Mouse (Mus musculus) skeletal muscle tissue, postnatal 0 days (tissue): ENCODE results near the gene Olfr995. TPM values are rescaled to one million over a fixed set of nuclear protein-coding genes. Genes with fewer than 3 reads are reported as not detected.

Source experiments
- polyA plus RNA-seq: library from polyadenylated mRNA; unstranded; fragments of >200 nt; fragmentation: Nextera tagmentation; extraction: Ambion mirVana; gene quantifications from 2 replicates; pipeline ENCODE4 v1.2.1, GENCODE M21; 2015

The Olfr995 gene
- polyA plus RNA-seq, result not detected in 2 replicates

GRCm38 (mm10) chr2:85443539-85443938, at the start of gene Olfr995:
Olfr995 (minus strand) TSS chr2:85443639.

GRCm38 (mm10) chr2:85436351-85436750, 7.1 kb downstream of the Olfr995 start, which contains the start of gene Olfr994:
Olfr994 (minus strand) TSS chr2:85436451.

GRCm38 (mm10) chr2:85414777-85415176, 28.7 kb downstream of the Olfr995 start, which contains the start of gene Olfr993:
Olfr993 (minus strand) TSS chr2:85414877.

DNA sequence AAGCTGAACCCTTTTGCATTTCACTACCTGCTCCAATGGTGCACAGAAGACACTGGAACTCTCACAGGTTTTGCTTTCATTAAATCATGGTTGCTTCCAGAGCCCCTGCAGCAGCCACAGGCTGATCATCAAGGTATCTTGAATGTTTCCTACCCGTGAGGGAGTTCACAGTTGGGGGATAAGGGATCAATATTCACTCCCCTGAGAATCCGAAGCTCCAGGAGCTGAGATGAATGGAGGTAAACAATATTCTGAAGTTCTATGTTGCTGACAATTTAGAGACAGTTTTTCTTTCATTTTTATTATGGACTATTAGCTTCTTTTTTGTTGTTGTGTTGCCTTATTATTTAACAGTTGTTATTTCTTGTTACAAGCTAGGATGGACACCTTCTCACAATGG, 34.1 kb downstream of the Olfr995 start, which contains the start of gene Olfr992:
Olfr992 (minus strand) TSS at position 101 of the 400 bp plus-strand sequence.

Other genes with a start within 250 kb of the Olfr995 start
- 0.43 and 0.58 TPM in 2 replicates for gene Lrrc55, start 246.4 kb downstream of the Olfr995 start, polyA plus RNA-seq
- not detected in 2 replicates for gene Olfr987, start 104.3 kb downstream of the Olfr995 start, polyA plus RNA-seq
- not detected in 2 replicates for gene Olfr988, start 80.4 kb downstream of the Olfr995 start, polyA plus RNA-seq
- gene Olfr992, start 34.2 kb downstream of the Olfr995 start, polyA plus RNA-seq, result not detected in 2 replicates
- gene Olfr993, start 28.8 kb downstream of the Olfr995 start, polyA plus RNA-seq, result not detected in 2 replicates
- gene Olfr994, start 7.2 kb downstream of the Olfr995 start, polyA plus RNA-seq, result not detected in 2 replicates
- gene 4833423E24Rik, start 75.4 kb upstream of the Olfr995 start, polyA plus RNA-seq, result 0.17 and 0.94 TPM in 2 replicates
- gene Olfr996, start 135.6 kb upstream of the Olfr995 start, polyA plus RNA-seq, result not detected in 2 replicates
- gene Olfr998, start 145.3 kb upstream of the Olfr995 start, polyA plus RNA-seq, result not detected in 2 replicates
- not detected in 2 replicates for gene Olfr1000, start 168.3 kb upstream of the Olfr995 start, polyA plus RNA-seq
- gene Olfr1002, start 207.1 kb upstream of the Olfr995 start, polyA plus RNA-seq, result not detected in 2 replicates
- not detected in 2 replicates for gene Olfr154, start 220.8 kb upstream of the Olfr995 start, polyA plus RNA-seq
- not detected in 2 replicates for gene Olfr1006, start 235.1 kb upstream of the Olfr995 start, polyA plus RNA-seq
- not detected in 2 replicates for gene Olfr1008, start 245.8 kb upstream of the Olfr995 start, polyA plus RNA-seq